Mouse (Mus musculus) stomach, postnatal 0 days (tissue): ENCODE data around the gene Izumo2.

Experiments used
- CTCF ChIP-seq: IDR thresholded peaks from 2 replicates; pipeline ENCODE4 v1.5.1; 2016; ENCODE audit warnings: antibody characterized with exemption, low read depth, mild to moderate bottlenecking, moderate library complexity
- EP300 ChIP-seq: optimal IDR thresholded peaks from 2 replicates; pipeline ENCODE3; 2016; ENCODE audit warnings: antibody characterized with exemption

GRCm38 (mm10) chr7:44697980-44698379 lies 10.6 kb upstream of the Izumo2 start:
- TF ChIP-seq CTCF (no peak), EP300 (no peak)
